Mouse (Mus musculus): ENCODE data around the gene Apbb2. TPM values are rescaled to one million over a fixed set of nuclear protein-coding genes. Genes with fewer than 3 reads are reported as not detected.

Gene Apbb2
- polyA plus RNA-seq, 1 experiment from 2014 or later = 5.9 TPM

GRCm38 (mm10) chr5:66408546-66408945 lies 210.0 kb downstream of the Apbb2 start:
- H3K4me2 ChIP-seq = no peak overlapping the region
- no peak overlapping the region for H3K9ac ChIP-seq
- no peak for ATAC-seq
- WGBS (ENCODE audit: insufficient replicate concordance) = 67% methylated on average over 5 of the region's 5 CpGs
- no peak overlapping the region for H3K27ac ChIP-seq
- H3K4me3 ChIP-seq = no peak overlapping the region
- no peaks in the 10 kb centered on the region for H3K4me1 ChIP-seq
- no peaks in the 10 kb centered on the region for H3K36me3 ChIP-seq
- H3K27me3 ChIP-seq (replicated peaks) = no peaks in the 10 kb centered on the region
- H3K9me3 ChIP-seq (replicated peaks) = no peaks in the 10 kb centered on the region

- H3K4me2 ChIP-seq = no peak overlapping the region
- H3K36me3 ChIP-seq = no peaks in the 10 kb centered on the region
- H3K9me3 ChIP-seq (replicated peaks) = no peaks in the 10 kb centered on the region
- no peak overlapping the region for H3K27ac ChIP-seq
- no peaks in the 10 kb centered on the region for H3K4me1 ChIP-seq
- WGBS (ENCODE audit: insufficient replicate concordance) = 38% methylated on average over 3 of the region's 5 CpGs
- no peak overlapping the region for H3K4me3 ChIP-seq
- no peak overlapping the region for H3K9ac ChIP-seq
- H3K27me3 ChIP-seq (replicated peaks) = no peaks in the 10 kb centered on the region
- ATAC-seq = no peak
Observed at GRCm38 (mm10) chr5:66407948-66408347, 210.6 kb downstream of the Apbb2 start.

- Histone ChIP-seq H3K9ac (no peak overlapping the region), H3K9me3 (replicated peaks) (no peaks in the 10 kb centered on the region), H3K27me3 (replicated peaks) (no peaks in the 10 kb centered on the region), H3K4me2 (no peak overlapping the region), H3K4me1 (no peaks in the 10 kb centered on the region), H3K36me3 (no peaks in the 10 kb centered on the region), H3K4me3 (no peak overlapping the region), H3K27ac (no peak overlapping the region)
- 58% methylated on average over 7 of the region's 7 CpGs for WGBS (ENCODE audit: insufficient replicate concordance)
- ATAC-seq = no peak
Observed at GRCm38 (mm10) chr5:66406431-66406830, 212.2 kb downstream of the Apbb2 start.

GRCm38 (mm10) chr5:66405731-66406399 lies 212.7 kb downstream of the Apbb2 start:
- H3K4me2 ChIP-seq = no peak overlapping the region
- ATAC-seq = no peak
- no peak overlapping the region for H3K4me3 ChIP-seq
- no peak overlapping the region for H3K9ac ChIP-seq
- H3K9me3 ChIP-seq (replicated peaks) = no peaks in the 10 kb centered on the region
- no peak overlapping the region for H3K27ac ChIP-seq
- no peaks in the 10 kb centered on the region for H3K27me3 ChIP-seq (replicated peaks)
- no peaks in the 10 kb centered on the region for H3K4me1 ChIP-seq
- H3K36me3 ChIP-seq = no peaks in the 10 kb centered on the region
- WGBS (ENCODE audit: insufficient replicate concordance) = 47% methylated on average over 12 of the region's 12 CpGs

- Histone ChIP-seq H3K27ac (no peak overlapping the region), H3K4me3 (no peak overlapping the region), H3K9me3 (replicated peaks) (no peaks in the 10 kb centered on the region), H3K4me1 (no peaks in the 10 kb centered on the region), H3K4me2 (no peak overlapping the region), H3K36me3 (no peaks in the 10 kb centered on the region), H3K27me3 (replicated peaks) (no peaks in the 10 kb centered on the region), H3K9ac (no peak overlapping the region)
- no peak for ATAC-seq
- 73% methylated on average over 6 of the region's 6 CpGs for WGBS (ENCODE audit: insufficient replicate concordance)
Observed at GRCm38 (mm10) chr5:66405305-66405704, 213.3 kb downstream of the Apbb2 start.

GRCm38 (mm10) chr5:66400563-66400962 lies 218.0 kb downstream of the Apbb2 start:
- no peak for ATAC-seq
- WGBS (ENCODE audit: insufficient replicate concordance) = 83% methylated on average over 4 of the region's 4 CpGs
- Histone ChIP-seq H3K4me1 (no peaks in the 10 kb centered on the region), H3K9ac (no peak overlapping the region), H3K9me3 (replicated peaks) (no peaks in the 10 kb centered on the region), H3K4me2 (no peak overlapping the region), H3K27ac (no peak overlapping the region), H3K27me3 (replicated peaks) (no peaks in the 10 kb centered on the region), H3K4me3 (no peak overlapping the region), H3K36me3 (no peaks in the 10 kb centered on the region)

- Histone ChIP-seq H3K27ac (no peak overlapping the region), H3K9me3 (replicated peaks) (no peaks in the 10 kb centered on the region), H3K9ac (no peak overlapping the region), H3K4me2 (no peak overlapping the region), H3K4me1 (no peaks in the 10 kb centered on the region), H3K4me3 (no peak overlapping the region), H3K36me3 (no peaks in the 10 kb centered on the region), H3K27me3 (replicated peaks) (no peaks in the 10 kb centered on the region)
- ATAC-seq = no peak
- WGBS (ENCODE audit: insufficient replicate concordance) = 61% methylated on average over 2 of the region's 2 CpGs
Observed at GRCm38 (mm10) chr5:66399264-66399620, 219.3 kb downstream of the Apbb2 start.

GRCm38 (mm10) chr5:66398530-66399263 lies 219.9 kb downstream of the Apbb2 start:
- H3K36me3 ChIP-seq = no peaks in the 10 kb centered on the region
- WGBS (ENCODE audit: insufficient replicate concordance) = 73% methylated on average over 5 of the region's 5 CpGs
- H3K4me2 ChIP-seq = no peak overlapping the region
- no peak overlapping the region for H3K4me3 ChIP-seq
- no peaks in the 10 kb centered on the region for H3K9me3 ChIP-seq (replicated peaks)
- H3K27me3 ChIP-seq (replicated peaks) = no peaks in the 10 kb centered on the region
- no peaks in the 10 kb centered on the region for H3K4me1 ChIP-seq
- no peak for ATAC-seq
- H3K27ac ChIP-seq = no peak overlapping the region
- H3K9ac ChIP-seq = no peak overlapping the region

GRCm38 (mm10) chr5:66393767-66394446 lies 224.7 kb downstream of the Apbb2 start:
- 65% methylated on average over 10 of the region's 10 CpGs for WGBS (ENCODE audit: insufficient replicate concordance)

GRCm38 (mm10) chr5:66392861-66393529 lies 225.6 kb downstream of the Apbb2 start:
- Histone ChIP-seq H3K4me3 (no peak overlapping the region), H3K36me3 (no peaks in the 10 kb centered on the region), H3K27me3 (replicated peaks) (no peaks in the 10 kb centered on the region), H3K9me3 (replicated peaks) (no peaks in the 10 kb centered on the region), H3K4me2 (no peak overlapping the region), H3K4me1 (no peaks in the 10 kb centered on the region), H3K27ac (no peak overlapping the region), H3K9ac (no peak overlapping the region)
- ATAC-seq = no peak
- WGBS (ENCODE audit: insufficient replicate concordance) = 60% methylated on average over 18 of the region's 18 CpGs

More at GRCm38 (mm10) chr5:66393767-66394446, 224.7 kb downstream of the Apbb2 start:
- H3K4me1 ChIP-seq = no peaks in the 10 kb centered on the region
- no peaks in the 10 kb centered on the region for H3K27me3 ChIP-seq (replicated peaks)
- H3K36me3 ChIP-seq = no peaks in the 10 kb centered on the region
- H3K4me2 ChIP-seq = no peak overlapping the region
- no peak overlapping the region for H3K4me3 ChIP-seq
- no peaks in the 10 kb centered on the region for H3K9me3 ChIP-seq (replicated peaks)
- ATAC-seq = no peak
- H3K27ac ChIP-seq = no peak overlapping the region
- no peak overlapping the region for H3K9ac ChIP-seq

- no peaks in the 10 kb centered on the region for H3K9me3 ChIP-seq (replicated peaks)
- no peak overlapping the region for H3K4me2 ChIP-seq
- no peaks in the 10 kb centered on the region for H3K4me1 ChIP-seq
- no peak overlapping the region for H3K4me3 ChIP-seq
- H3K27ac ChIP-seq = no peak overlapping the region
- no peak for ATAC-seq
- no peak overlapping the region for H3K9ac ChIP-seq
- no peaks in the 10 kb centered on the region for H3K36me3 ChIP-seq
- WGBS (ENCODE audit: insufficient replicate concordance) = 78% methylated on average over 11 of the region's 11 CpGs
- no peaks in the 10 kb centered on the region for H3K27me3 ChIP-seq (replicated peaks)
Observed at GRCm38 (mm10) chr5:66391771-66392170, 226.8 kb downstream of the Apbb2 start.

GRCm38 (mm10) chr5:66391299-66391698 lies 227.3 kb downstream of the Apbb2 start:
- 63% methylated on average over 5 of the region's 5 CpGs for WGBS (ENCODE audit: insufficient replicate concordance)
- ATAC-seq = no peak

More at GRCm38 (mm10) chr5:66391299-66391698, 227.3 kb downstream of the Apbb2 start:
- no peak overlapping the region for H3K4me3 ChIP-seq
- no peak overlapping the region for H3K4me2 ChIP-seq
- H3K4me1 ChIP-seq = no peaks in the 10 kb centered on the region
- H3K36me3 ChIP-seq = no peaks in the 10 kb centered on the region
- no peak overlapping the region for H3K27ac ChIP-seq
- H3K27me3 ChIP-seq (replicated peaks) = no peaks in the 10 kb centered on the region
- H3K9me3 ChIP-seq (replicated peaks) = no peaks in the 10 kb centered on the region
- H3K9ac ChIP-seq = no peak overlapping the region
